Mouse (Mus musculus): ENCODE measurements at regions not wholly inside any gene's neighbourhood (a gene's known extent, or its start where the extent isn't known, plus 50 kb on each side); places are given as distances from the start of the nearest gene placed in this dataset.

GRCm38 (mm10) chr5:53408235-53408634 lies 57.7 kb upstream of the Rbpj start:
- TF ChIP-seq CTCF (IDR thresholded peaks at IDR 0.05; ENCODE audit: extremely low read depth, insufficient read length, insufficient replicate concordance, low read depth, low read length): no peak
- TF ChIP-seq POLR2A (IDR thresholded peaks at IDR 0.05; ENCODE audit: low read depth, low read length): no peak

Data from small intestine, adult 2 months (tissue).